Mouse (Mus musculus): ENCODE results near the gene Btg1. TPM values are rescaled to one million over a fixed set of nuclear protein-coding genes. Genes with fewer than 3 reads are reported as not detected.

Gene Btg1
- total RNA-seq, 2 experiments from 2014 or later, result 38.1 to 44.5 TPM

- DNase-seq (ENCODE audit: low spot score in 2 of 2), result no peak
These were observed 46.2 kb downstream of the Btg1 start for GRCm38 (mm10) chr10:96662976-96663375.

- no peak for DNase-seq (ENCODE audit: low spot score in 2 of 2)
These were observed 47.1 kb downstream of the Btg1 start for GRCm38 (mm10) chr10:96663739-96664430.

Data from layer of hippocampus, postnatal 10 days (tissue).